Mouse (Mus musculus) liver, adult 2 months (tissue): Measurements from ENCODE around the gene Cytip.

ENCODE experiments used
- CTCF ChIP-seq: fragments of 200-500 bp; IDR thresholded peaks from 2 replicates; pipeline ENCODE4 v1.5.1; 2011; ENCODE audit warnings: low read depth, low read length, control low read depth
- POLR2A ChIP-seq: fragments of 200-500 bp; IDR thresholded peaks from 2 replicates; pipeline ENCODE4 v1.6.1; 2011; ENCODE audit warnings: low read length, control low read depth; ENCODE audit not compliant: insufficient read depth; ENCODE audit errors: extremely low read depth

- TF ChIP-seq CTCF (no peak), POLR2A (no peak)
Observed at GRCm38 (mm10) chr2:58138611-58139010, 56.7 kb downstream of the Cytip start.
